Mouse (Mus musculus) limb, embryonic 12.5 days (tissue): Measurements from ENCODE around the gene Sorbs1. TPM values are rescaled to one million over a fixed set of nuclear protein-coding genes. Genes with fewer than 3 reads are reported as not detected.

ENCODE experiments used
- ATAC-seq: fragments of 200-750 bp; cut with Nextera tagmentation; 2 replicates; pipeline ENCODE4 v1.8.0; 2017; ENCODE audit warnings: low read depth, moderate TSS enrichment; ENCODE audit not compliant: insufficient number of reproducible peaks, insufficient read depth, low FRiP score, low TSS enrichment
- H3K27ac ChIP-seq: fragments of 300-500 bp; sonication (generic); 2 replicates; pipeline ENCODE4 v1.5.1; 2016; ENCODE audit warnings: mild to moderate bottlenecking, moderate library complexity
- H3K27me3 ChIP-seq: fragments of 300-500 bp; sonication (generic); 2 replicates; pipeline ENCODE4 v1.6.1; 2016; ENCODE audit warnings: mild to moderate bottlenecking, moderate library complexity
- H3K36me3 ChIP-seq: fragments of 300-500 bp; sonication (generic); 2 replicates; pipeline ENCODE4 v1.6.1; 2016; ENCODE audit warnings: mild to moderate bottlenecking, moderate library complexity
- H3K4me1 ChIP-seq: fragments of 300-500 bp; sonication (generic); replicated peaks from 2 replicates; pipeline ENCODE4 v1.6.1; 2016
- H3K4me2 ChIP-seq: fragments of 300-500 bp; sonication (generic); 2 replicates; pipeline ENCODE4 v1.6.1; 2016; ENCODE audit warnings: mild to moderate bottlenecking, moderate library complexity
- H3K4me3 ChIP-seq: fragments of 300-500 bp; sonication (generic); replicated peaks from 2 replicates; pipeline ENCODE4 v1.5.1; 2016; ENCODE audit warnings: mild to moderate bottlenecking
- H3K9ac ChIP-seq: fragments of 300-500 bp; sonication (generic); replicated peaks from 2 replicates; pipeline ENCODE4 v1.6.1; 2016; ENCODE audit warnings: mild to moderate bottlenecking, moderate library complexity
- H3K9me3 ChIP-seq: fragments of 300-500 bp; sonication (generic); 2 replicates; pipeline ENCODE4 v1.6.1; 2016; ENCODE audit warnings: mild to moderate bottlenecking, moderate library complexity
- WGBS: fragments of 180-500 bp; shearing (Covaris S2); methylation state at CpG from one replicate; pipeline ENCODE4 v1.1.7; 2016; 5-methylcytosine and 5-hydroxymethylcytosine counted together
- polyA plus RNA-seq: library from polyadenylated mRNA; unstranded; fragments of >200 nt; fragmentation: Nextera tagmentation; extraction: Ambion mirVana; gene quantifications from 2 replicates; pipeline ENCODE4 v1.2.1, GENCODE M21; 2016

The Sorbs1 gene
- polyA plus RNA-seq, 1 experiment from 2014 or later, result 37.3 TPM

DNA sequence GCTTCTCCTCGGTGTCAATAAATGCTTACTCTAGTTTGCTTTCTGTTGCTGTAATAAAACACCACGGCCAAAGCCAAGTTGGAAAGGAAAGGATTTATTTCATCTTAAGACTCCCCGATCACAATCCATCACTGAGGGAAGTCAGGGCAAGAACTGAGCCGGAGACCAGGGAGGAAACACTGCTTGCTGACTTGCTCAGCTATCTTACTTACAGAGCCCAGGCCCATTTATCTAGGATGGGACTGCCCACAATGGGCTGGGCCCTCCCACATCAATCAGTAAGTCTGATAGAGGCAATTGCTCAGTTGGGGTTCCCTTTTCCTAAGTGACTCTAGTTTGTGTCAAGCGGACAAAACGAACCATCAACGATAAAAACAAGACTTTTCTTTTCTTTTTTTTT lies 29.2 kb upstream of the Sorbs1 start:
- Histone ChIP-seq H3K27me3 (no peaks in the 10 kb centered on the region), H3K36me3 (no peaks in the 10 kb centered on the region), H3K27ac (no peak overlapping the region), H3K9ac (no peak overlapping the region), H3K4me3 (no peak overlapping the region), H3K9me3 (no peaks in the 10 kb centered on the region), H3K4me1 (no peaks in the 10 kb centered on the region), H3K4me2 (no peak overlapping the region)
- no peak for ATAC-seq
- 85% methylated on average over 7 of the region's 7 CpGs for WGBS

DNA sequence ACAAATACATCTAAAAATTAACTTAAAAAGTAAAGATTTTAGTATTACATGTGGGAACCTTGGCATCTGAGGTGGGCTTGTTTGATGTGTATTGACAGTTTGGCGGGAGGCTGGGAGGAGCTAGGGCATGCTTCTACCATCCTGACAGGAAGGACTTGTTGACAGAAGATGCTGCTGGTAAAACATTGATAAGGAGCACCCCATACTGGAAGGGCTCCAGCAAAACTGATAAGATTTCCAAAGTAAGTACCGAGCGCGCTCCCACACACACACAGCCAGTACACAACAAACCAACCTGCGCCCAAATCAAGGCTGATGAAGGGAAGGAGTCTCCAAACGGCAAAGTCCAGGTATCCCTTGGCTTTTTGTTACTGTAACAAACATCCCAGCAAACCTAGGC lies 22.9 kb upstream of the Sorbs1 start:
- Histone ChIP-seq H3K9me3 (no peaks in the 10 kb centered on the region), H3K4me1 (no peaks in the 10 kb centered on the region), H3K36me3 (no peaks in the 10 kb centered on the region), H3K4me2 (no peak overlapping the region), H3K4me3 (no peak overlapping the region), H3K27ac (no peak overlapping the region), H3K9ac (no peak overlapping the region), H3K27me3 (no peaks in the 10 kb centered on the region; the same call in 1 of the 2 replicates)
- 94% methylated on average over 6 of the region's 6 CpGs for WGBS
- no peak for ATAC-seq

DNA sequence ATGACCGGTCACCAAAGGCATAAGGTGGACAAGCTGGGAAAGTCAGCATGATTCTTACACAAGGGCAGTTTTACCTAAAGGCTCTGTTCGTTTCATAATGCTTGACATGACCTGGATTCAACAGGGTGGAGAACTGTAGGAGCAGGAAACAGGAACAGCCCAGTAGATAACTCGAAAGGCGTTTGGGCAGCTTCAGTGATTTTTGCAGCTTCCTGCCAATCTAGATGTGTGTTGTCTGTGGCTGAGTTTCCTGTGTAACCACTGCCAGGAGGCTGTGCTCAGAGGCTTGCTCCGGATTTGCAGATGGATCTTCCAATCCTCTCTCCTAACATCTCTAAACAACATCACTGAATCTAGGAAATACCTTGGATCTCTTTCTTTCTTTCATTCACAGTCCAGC lies 18.9 kb upstream of the Sorbs1 start:
- Histone ChIP-seq H3K36me3 (no peaks in the 10 kb centered on the region), H3K4me1 (no peaks in the 10 kb centered on the region), H3K9ac (no peak overlapping the region), H3K4me2 (no peak overlapping the region), H3K27ac (no peak overlapping the region), H3K9me3 (no peaks in the 10 kb centered on the region), H3K27me3 (no peaks in the 10 kb centered on the region; the same call in 1 of the 2 replicates), H3K4me3 (no peak overlapping the region)
- ATAC-seq, result no peak
- WGBS, result 87% methylated on average over 5 of the region's 5 CpGs

DNA sequence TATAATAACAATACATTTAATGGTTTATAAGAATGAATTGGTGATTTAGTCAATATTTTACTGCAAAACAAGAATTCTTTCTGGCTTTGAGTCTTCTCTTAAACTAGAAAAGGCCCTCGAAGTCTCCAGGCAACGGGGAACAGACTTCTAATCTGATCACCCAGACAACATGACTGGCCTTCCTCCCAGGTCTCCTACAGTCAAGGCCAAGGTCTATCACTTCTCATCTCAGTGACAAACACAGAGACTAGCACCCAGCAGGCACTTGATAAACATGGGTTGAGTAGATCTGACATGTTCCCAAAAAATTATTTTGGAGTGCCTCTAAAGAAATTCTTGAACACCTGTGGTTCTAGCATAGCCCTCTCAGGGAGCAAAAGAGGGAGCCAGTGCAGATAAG lies 16.7 kb upstream of the Sorbs1 start:
- H3K4me2 ChIP-seq, result no peak overlapping the region
- WGBS, result 84% methylated on average over 2 of the region's 2 CpGs
- no peaks in the 10 kb centered on the region for H3K36me3 ChIP-seq
- H3K4me3 ChIP-seq, result no peak overlapping the region
- H3K27ac ChIP-seq, result no peak overlapping the region
- no peaks in the 10 kb centered on the region for H3K9me3 ChIP-seq
- no peak overlapping the region for H3K9ac ChIP-seq
- H3K4me1 ChIP-seq, result no peaks in the 10 kb centered on the region
- no peak for ATAC-seq
- H3K27me3 ChIP-seq, result no peaks in the 10 kb centered on the region; the same call in 1 of the 2 replicates

DNA sequence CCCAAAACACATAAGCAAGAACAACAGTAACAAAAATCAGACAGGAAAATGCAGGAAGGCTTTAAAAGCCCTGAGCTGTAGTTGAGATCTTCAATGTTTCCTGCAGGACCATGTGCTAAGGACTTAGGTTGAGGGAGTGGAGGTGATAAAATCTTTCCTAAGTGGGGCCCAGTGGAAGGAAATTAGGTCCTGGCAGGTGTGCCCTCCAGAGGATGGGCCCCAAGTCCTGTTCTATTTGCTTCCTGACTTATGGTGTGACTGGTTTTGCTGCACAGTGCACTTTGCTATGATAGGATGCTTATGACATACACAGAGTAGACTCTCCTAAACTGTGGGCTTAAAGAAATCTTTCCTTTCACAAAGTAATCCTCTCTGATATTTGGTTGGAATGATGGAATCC lies 14.7 kb upstream of the Sorbs1 start:
- Histone ChIP-seq H3K27ac (no peak overlapping the region), H3K4me2 (no peak overlapping the region), H3K36me3 (no peaks in the 10 kb centered on the region), H3K9me3 (no peaks in the 10 kb centered on the region), H3K4me1 (no peaks in the 10 kb centered on the region), H3K9ac (no peak overlapping the region), H3K4me3 (no peak overlapping the region), H3K27me3 (no peaks in the 10 kb centered on the region)
- ATAC-seq, result no peak

DNA sequence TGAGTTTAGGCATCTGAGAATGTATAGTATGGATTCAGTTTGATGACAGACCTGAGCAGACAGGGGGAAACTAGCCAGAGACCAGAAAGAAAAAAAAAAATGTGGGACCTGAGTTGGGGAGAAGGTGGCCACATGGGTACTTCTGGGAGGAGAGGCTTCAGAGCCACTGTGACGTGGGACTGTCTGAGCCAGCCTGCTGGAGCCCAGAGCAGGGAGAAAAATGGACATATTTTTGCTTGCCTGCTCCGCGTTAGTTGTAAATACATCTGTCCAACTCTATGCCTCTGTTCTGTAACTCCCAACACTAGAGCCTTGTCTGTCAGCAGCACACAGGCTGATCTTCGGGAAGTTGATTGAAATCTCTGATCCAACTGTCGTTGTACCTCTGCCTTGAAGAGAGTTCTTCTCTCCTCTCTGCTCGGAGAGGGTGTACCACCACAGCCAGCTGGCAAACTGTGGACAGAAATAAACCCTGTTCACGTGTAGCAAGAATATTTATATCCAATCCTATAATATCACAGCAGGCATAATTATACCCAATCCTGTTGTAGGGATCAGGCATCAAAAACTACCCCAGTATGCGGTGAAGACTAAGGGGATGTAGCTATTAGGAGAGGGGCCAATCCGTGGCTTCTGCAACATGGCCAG lies 12.9 kb upstream of the Sorbs1 start:
- Histone ChIP-seq H3K4me1 (no peaks in the 10 kb centered on the region), H3K36me3 (no peaks in the 10 kb centered on the region), H3K27ac (no peak overlapping the region), H3K27me3 (no peaks in the 10 kb centered on the region), H3K4me2 (no peak overlapping the region), H3K9ac (no peak overlapping the region), H3K9me3 (no peaks in the 10 kb centered on the region), H3K4me3 (no peak overlapping the region)
- WGBS, result 80% methylated on average over 9 of the region's 9 CpGs
- no peak for ATAC-seq

GRCm38 (mm10) chr19:40523431-40524005 lies 9.9 kb upstream of the Sorbs1 start:
- no peak for ATAC-seq
- 79% methylated on average over 8 of the region's 8 CpGs for WGBS
- H3K36me3 ChIP-seq, result no peaks in the 10 kb centered on the region
- no peaks in the 10 kb centered on the region for H3K27me3 ChIP-seq
- H3K4me2 ChIP-seq, result no peak overlapping the region
- no peak overlapping the region for H3K9ac ChIP-seq
- no peaks in the 10 kb centered on the region for H3K4me1 ChIP-seq
- H3K9me3 ChIP-seq, result no peaks in the 10 kb centered on the region
- no peak overlapping the region for H3K4me3 ChIP-seq
- H3K27ac ChIP-seq, result no peak overlapping the region

DNA sequence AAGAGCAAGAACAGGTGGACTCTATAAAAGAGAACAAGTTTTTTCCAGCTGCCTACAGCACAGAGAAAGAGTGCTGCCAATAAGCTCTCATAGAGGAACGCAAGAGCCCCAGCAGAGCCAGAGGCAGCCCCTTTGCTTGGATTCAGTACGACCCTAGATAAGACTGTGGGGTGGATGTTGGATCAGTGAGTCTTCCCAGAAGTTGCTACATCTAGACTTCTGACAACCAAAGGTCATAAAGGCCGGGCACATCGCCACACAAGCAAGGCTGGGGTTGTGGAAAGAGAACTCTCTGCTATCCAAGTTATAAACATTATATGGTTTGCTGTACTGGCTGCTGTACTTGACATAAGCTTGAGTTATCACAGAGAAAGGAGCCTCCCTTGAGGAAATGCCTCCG lies 6.8 kb upstream of the Sorbs1 start:
- H3K36me3 ChIP-seq, result no peaks in the 10 kb centered on the region
- H3K27me3 ChIP-seq, result no peaks in the 10 kb centered on the region
- H3K9me3 ChIP-seq, result no peaks in the 10 kb centered on the region
- ATAC-seq, result no peak
- H3K9ac ChIP-seq, result no peak overlapping the region
- whole genome bisulfite sequencing, result 76% methylated on average over 5 of the region's 5 CpGs
- H3K4me1 ChIP-seq, result no peaks in the 10 kb centered on the region
- H3K27ac ChIP-seq, result no peak overlapping the region
- H3K4me3 ChIP-seq, result no peak overlapping the region
- H3K4me2 ChIP-seq, result no peak overlapping the region

DNA sequence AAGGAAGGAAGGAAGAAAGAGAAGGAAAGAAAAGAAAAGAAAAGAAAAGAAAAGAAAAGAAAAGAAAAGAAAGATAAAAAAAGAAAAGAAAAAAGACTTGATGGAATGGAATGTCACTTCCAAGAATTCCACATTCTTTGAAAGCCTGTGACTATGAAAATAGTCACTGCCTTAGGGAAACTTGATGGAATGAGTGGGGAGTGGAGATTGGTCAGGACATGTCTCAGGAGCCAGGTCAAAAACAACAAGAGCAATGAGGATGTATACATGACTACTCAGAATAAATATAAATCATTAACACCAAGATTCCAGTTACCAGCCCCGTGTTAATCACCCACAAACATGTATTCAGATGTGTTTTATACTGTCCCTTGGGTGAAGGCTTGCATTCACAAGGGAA lies 5.1 kb upstream of the Sorbs1 start:
- Histone ChIP-seq H3K36me3 (no peaks in the 10 kb centered on the region), H3K4me2 (no peak overlapping the region), H3K27me3 (no peaks in the 10 kb centered on the region), H3K9ac (no peak overlapping the region), H3K4me3 (no peak overlapping the region), H3K27ac (no peak overlapping the region), H3K9me3 (no peaks in the 10 kb centered on the region), H3K4me1 (no peaks in the 10 kb centered on the region)
- ATAC-seq, result no peak
- WGBS, result 68% methylated on average over 1 of the region's 1 CpGs

GRCm38 (mm10) chr19:40515596-40515995 lies 2.0 kb upstream of the Sorbs1 start:
- Histone ChIP-seq H3K27me3 (no peaks in the 10 kb centered on the region), H3K9me3 (no peaks in the 10 kb centered on the region)
- no peak for ATAC-seq

GRCm38 (mm10) chr19:40514376-40514775 lies 797 bp upstream of the Sorbs1 start:
- Histone ChIP-seq H3K4me1 (peaks cover 11% of the 10 kb centered on the region), H3K9me3 (no peaks in the 10 kb centered on the region), H3K27ac (no peak overlapping the region), H3K36me3 (no peaks in the 10 kb centered on the region), H3K9ac (no peak overlapping the region), H3K4me3 (no peak overlapping the region), H3K27me3 (no peaks in the 10 kb centered on the region), H3K4me2 (no peak overlapping the region)
- WGBS, result 85% methylated on average over 7 of the region's 7 CpGs
- ATAC-seq, result no peak

More at GRCm38 (mm10) chr19:40515596-40515995, 2.0 kb upstream of the Sorbs1 start:
- H3K36me3 ChIP-seq, result no peaks in the 10 kb centered on the region
- 92% methylated on average over 3 of the region's 3 CpGs for WGBS
- H3K4me1 ChIP-seq, result peaks cover 7% of the 10 kb centered on the region
- H3K4me2 ChIP-seq, result no peak overlapping the region
- no peak overlapping the region for H3K27ac ChIP-seq
- H3K9ac ChIP-seq, result no peak overlapping the region
- H3K4me3 ChIP-seq, result no peak overlapping the region
